Mouse (Mus musculus) liver, embryonic 16.5 days (tissue): Measurements from ENCODE around the gene Sorcs2. TPM values are rescaled to one million over a fixed set of nuclear protein-coding genes. Genes with fewer than 3 reads are reported as not detected.
A peak's percentile ranks its signal among the peaks of the same experiment; 100 is the strongest.

ENCODE experiments used
- ATAC-seq: fragments of 200-750 bp; cut with Nextera tagmentation; 2 replicates; pipeline ENCODE4 v1.8.0; 2017; ENCODE audit warnings: low read depth, mild to moderate bottlenecking, moderate number of reproducible peaks, moderate library complexity
- H3K27ac ChIP-seq: fragments of 300-500 bp; sonication (generic); 2 replicates; pipeline ENCODE4 v1.5.1; 2014; ENCODE audit warnings: mild to moderate bottlenecking, low read length
- H3K27me3 ChIP-seq: fragments of 300-500 bp; sonication (generic); 2 replicates; pipeline ENCODE4 v1.6.1; 2014; ENCODE audit warnings: low read depth, low read length, mixed read lengths; ENCODE audit not compliant: control insufficient read depth, insufficient read depth
- H3K36me3 ChIP-seq: fragments of 300-500 bp; sonication (generic); 2 replicates; pipeline ENCODE4 v1.6.1; 2014; ENCODE audit warnings: mild to moderate bottlenecking; ENCODE audit not compliant: control insufficient read depth, insufficient read depth
- H3K4me1 ChIP-seq: fragments of 300-500 bp; sonication (generic); 2 replicates; pipeline ENCODE4 v1.6.1; 2014; ENCODE audit warnings: low read depth, low read length, mixed read lengths; ENCODE audit not compliant: control insufficient read depth
- H3K4me2 ChIP-seq: fragments of 300-500 bp; sonication (generic); 2 replicates; pipeline ENCODE4 v1.6.1; 2014; ENCODE audit warnings: low read depth, low read length, mixed read lengths
- H3K4me3 ChIP-seq: fragments of 300-500 bp; sonication (generic); 2 replicates; pipeline ENCODE4 v1.5.1; 2014; ENCODE audit warnings: low read depth, mild to moderate bottlenecking, low read length
- H3K9ac ChIP-seq: fragments of 300-500 bp; sonication (generic); 2 replicates; pipeline ENCODE4 v1.6.1; 2014; ENCODE audit warnings: low read depth, low read length
- H3K9me3 ChIP-seq: fragments of 300-500 bp; sonication (generic); replicated peaks from 2 replicates; pipeline ENCODE4 v1.6.1; 2016; ENCODE audit warnings: low read length; ENCODE audit not compliant: control insufficient read depth
- WGBS: fragments of 180-500 bp; shearing (Covaris S2); extraction: QIAGEN DNeasy Blood & Tissue Kit; methylation state at CpG from one replicate; pipeline ENCODE4 v1.1.7; 2014; ENCODE audit not compliant: insufficient replicate concordance; 5-methylcytosine and 5-hydroxymethylcytosine counted together
- polyA plus RNA-seq: library from polyadenylated mRNA; unstranded; fragments of >200 nt; fragmentation: Nextera tagmentation; extraction: Ambion mirVana; gene quantifications from 2 replicates; pipeline ENCODE4 v1.2.1, GENCODE M21; 2015

Gene Sorcs2
- polyA plus RNA-seq, 1 experiment from 2014 or later = 0.99 TPM

DNA sequence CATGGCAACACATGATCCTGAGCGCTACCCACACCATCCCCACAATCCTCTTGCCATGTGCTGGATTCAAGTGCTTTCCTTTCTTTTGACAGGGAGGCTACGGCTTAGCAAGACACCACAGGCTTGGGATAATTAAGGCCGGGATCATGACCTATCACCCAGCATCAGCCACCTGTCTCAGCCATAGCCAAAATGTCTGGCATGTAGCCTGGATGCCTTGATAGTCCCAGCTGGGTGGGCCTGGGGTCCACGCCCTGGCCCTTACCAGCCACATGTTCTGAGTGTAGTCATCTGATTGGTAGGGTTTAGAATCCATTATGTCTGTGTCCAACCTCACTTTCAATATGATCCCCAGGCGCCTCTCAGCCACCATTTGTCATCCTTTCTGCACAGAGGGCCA, 218.2 kb downstream of the Sorcs2 start:
- Histone ChIP-seq H3K27ac (no peak overlapping the region), H3K4me2 (no peak overlapping the region), H3K36me3 (no peaks in the 10 kb centered on the region), H3K9ac (no peak overlapping the region), H3K4me1 (no peaks in the 10 kb centered on the region), H3K4me3 (no peak overlapping the region), H3K9me3 (no peaks in the 10 kb centered on the region), H3K27me3 (no peaks in the 10 kb centered on the region)
- ATAC-seq = no peak
- 57% methylated on average over 5 of the region's 5 CpGs for WGBS

DNA sequence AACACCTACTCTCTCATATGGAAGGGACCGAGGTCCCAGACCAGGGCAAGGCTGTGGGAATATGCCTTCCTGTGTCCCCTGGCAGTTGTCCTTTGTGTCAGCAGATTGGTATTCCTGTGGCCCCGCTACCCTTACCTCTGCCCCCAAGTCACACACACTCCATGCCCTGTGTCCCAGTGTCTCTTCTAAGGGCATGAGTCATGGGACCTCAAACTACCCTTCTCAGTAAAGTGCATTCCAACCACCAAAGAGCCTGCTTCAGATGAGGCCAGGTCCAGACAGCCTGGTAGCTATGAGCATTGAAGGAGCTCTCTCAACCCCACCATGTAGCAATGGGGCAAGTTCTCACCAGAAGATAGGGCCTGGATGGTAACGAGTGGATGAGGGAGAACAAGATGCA, 219.2 kb downstream of the Sorcs2 start:
- no peaks in the 10 kb centered on the region for H3K36me3 ChIP-seq
- WGBS = 68% methylated on average over 3 of the region's 3 CpGs
- no peak for ATAC-seq

DNA sequence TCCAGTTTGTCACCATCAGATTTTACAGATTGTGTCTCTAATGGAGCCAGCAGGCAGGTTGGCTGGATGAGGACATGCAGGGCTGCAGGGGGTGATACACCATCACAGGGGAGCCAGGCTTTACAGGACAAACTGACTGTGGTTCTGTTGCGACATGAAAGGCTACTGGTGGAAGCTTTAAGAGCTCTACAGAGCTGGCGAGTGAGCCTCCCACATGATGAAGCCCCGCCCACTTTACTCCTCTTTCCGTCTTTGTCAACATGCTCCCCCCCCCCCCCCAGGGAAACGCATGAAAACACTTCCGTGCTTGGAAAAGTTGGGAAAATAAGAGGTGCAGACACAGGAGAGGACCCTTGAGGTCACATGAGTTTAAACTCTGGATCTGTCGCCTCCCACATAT, 219.7 kb downstream of the Sorcs2 start:
- no peaks in the 10 kb centered on the region for H3K36me3 ChIP-seq
- no peaks in the 10 kb centered on the region for H3K4me1 ChIP-seq
- no peak overlapping the region for H3K27ac ChIP-seq
- no peaks in the 10 kb centered on the region for H3K9me3 ChIP-seq
- no peaks in the 10 kb centered on the region for H3K27me3 ChIP-seq
- H3K4me2 ChIP-seq = no peak overlapping the region
- no peak overlapping the region for H3K4me3 ChIP-seq
- no peak for ATAC-seq
- no peak overlapping the region for H3K9ac ChIP-seq
- 41% methylated on average over 6 of the region's 7 CpGs for WGBS

More for the DNA sequence above, 219.2 kb downstream of the Sorcs2 start:
- no peak overlapping the region for H3K4me2 ChIP-seq
- no peak overlapping the region for H3K4me3 ChIP-seq
- H3K27me3 ChIP-seq = no peaks in the 10 kb centered on the region
- no peaks in the 10 kb centered on the region for H3K9me3 ChIP-seq
- H3K27ac ChIP-seq = no peak overlapping the region
- H3K9ac ChIP-seq = no peak overlapping the region
- H3K4me1 ChIP-seq = no peaks in the 10 kb centered on the region

DNA sequence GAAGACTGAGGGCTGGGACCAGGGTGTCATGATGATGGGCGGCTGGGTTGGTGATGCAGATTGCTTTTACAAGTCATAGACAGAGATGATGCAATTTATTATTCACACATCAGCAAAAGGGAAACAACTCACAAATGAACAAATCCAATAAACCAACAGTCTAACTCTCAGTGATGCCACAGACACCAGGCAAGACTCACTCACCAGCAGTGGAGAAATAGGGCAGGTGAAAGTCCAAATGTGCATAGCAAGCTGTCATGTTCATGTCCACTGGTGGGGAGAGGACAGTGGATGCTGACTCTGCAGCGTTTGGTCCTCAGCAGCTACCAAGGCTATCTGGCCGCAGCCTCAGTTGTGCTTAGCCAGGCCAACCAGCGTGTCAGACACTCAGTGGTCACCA, 221.1 kb downstream of the Sorcs2 start:
- Histone ChIP-seq H3K36me3 (no peaks in the 10 kb centered on the region), H3K9ac (no peak overlapping the region), H3K4me2 (no peak overlapping the region), H3K4me1 (no peaks in the 10 kb centered on the region), H3K27ac (no peak overlapping the region), H3K9me3 (no peaks in the 10 kb centered on the region), H3K27me3 (no peaks in the 10 kb centered on the region), H3K4me3 (no peak overlapping the region)
- 52% methylated on average over 4 of the region's 4 CpGs for WGBS
- ATAC-seq = no peak

DNA sequence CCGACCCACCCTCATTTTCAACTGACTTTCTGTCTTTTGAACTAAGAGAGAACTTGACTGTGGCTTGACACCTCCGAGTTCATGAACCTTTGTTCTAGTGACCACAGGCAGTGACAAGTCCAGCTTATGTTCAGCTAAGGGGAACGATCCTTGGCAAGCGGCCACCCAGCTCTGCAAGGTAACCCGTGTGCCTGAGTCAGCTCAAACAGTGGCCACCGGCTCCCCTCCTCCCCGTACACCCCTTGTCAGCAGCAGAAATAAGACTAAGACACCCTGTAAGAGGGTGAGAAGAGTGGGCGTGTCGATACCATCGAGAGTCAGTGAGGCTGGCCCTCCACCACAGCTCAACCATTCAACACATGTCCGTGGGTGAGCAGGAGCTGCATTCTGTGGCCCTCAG, 221.5 kb downstream of the Sorcs2 start:
- 62% methylated on average over 11 of the region's 11 CpGs for WGBS
- no peak overlapping the region for H3K27ac ChIP-seq

DNA sequence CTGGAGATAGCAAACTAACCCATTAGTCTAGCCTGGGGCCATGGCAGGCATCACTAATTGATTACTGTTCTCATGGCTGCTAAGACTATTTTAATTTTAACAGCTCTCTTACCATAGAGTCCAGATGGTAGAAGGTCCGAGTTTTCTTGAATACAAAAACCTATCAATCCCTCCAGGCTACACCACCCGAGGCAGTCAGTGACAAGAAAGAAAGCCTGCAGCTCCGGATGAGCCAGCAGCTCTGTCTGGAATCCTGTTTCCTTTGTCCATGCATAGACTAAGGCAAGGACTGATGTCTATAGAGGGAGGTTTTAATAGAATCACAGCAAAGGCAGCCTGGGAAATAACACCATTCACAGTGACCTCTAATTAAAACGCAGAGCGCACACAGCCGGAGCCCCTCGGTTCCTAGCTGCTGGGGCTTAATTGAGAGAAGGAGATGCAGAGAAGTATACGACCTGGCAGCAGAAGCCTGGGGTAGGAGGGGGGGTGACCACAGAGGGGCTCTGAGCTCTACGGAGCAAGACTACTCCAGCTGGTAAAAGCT, 223.3 kb downstream of the Sorcs2 start:
- Histone ChIP-seq H3K9me3 (no peaks in the 10 kb centered on the region), H3K9ac (no peak overlapping the region), H3K27ac (no peak overlapping the region), H3K27me3 (no peaks in the 10 kb centered on the region), H3K4me1 (no peaks in the 10 kb centered on the region), H3K36me3 (no peaks in the 10 kb centered on the region), H3K4me3 (no peak overlapping the region), H3K4me2 (no peak overlapping the region)
- WGBS = 52% methylated on average over 9 of the region's 9 CpGs
- ATAC-seq = no peak

More for the DNA sequence above, 221.5 kb downstream of the Sorcs2 start:
- H3K36me3 ChIP-seq = no peaks in the 10 kb centered on the region
- no peak overlapping the region for H3K4me2 ChIP-seq
- H3K4me3 ChIP-seq = no peak overlapping the region
- no peaks in the 10 kb centered on the region for H3K27me3 ChIP-seq
- no peaks in the 10 kb centered on the region for H3K4me1 ChIP-seq
- H3K9ac ChIP-seq = no peak overlapping the region
- no peaks in the 10 kb centered on the region for H3K9me3 ChIP-seq
- ATAC-seq = peak; percentile 60; the same call in 1 of the 2 replicates

DNA sequence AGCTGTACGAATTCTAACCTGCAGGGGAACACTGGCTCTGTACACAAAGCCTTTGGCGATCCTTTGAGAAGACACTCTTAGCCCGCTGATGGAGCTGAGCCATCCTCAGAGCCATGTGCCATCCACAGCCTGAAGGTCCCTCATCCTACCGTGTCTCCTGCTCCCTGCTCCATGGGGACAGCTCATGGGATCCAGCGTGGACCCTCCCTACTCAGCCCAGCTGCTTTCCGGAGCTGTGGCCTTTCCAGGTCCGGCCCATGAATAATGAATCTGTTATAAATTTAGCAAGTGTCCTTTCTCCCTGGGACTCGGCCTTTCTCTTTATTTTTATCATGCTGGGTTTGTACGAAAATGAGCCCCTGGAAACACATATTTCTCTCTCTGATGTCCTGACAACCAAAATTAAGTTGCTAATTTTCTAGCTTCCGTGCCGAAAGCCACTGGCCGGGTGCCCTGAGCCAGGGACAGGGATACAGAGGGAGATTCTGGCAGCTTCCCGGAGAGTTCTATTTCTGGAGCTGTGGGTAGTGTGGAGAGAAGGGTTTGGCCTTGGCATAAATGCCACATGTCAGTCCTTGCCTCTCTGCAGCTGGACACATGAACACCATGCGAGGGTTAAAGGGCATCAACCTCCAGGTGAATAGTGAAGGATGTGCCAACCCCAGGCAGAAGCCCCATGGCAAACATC, 228.8 kb downstream of the Sorcs2 start:
- no peaks in the 10 kb centered on the region for H3K27me3 ChIP-seq
- H3K9ac ChIP-seq = no peak overlapping the region
- 57% methylated on average over 14 of the region's 14 CpGs for WGBS
- ATAC-seq = no peak
- no peak overlapping the region for H3K4me3 ChIP-seq
- H3K27ac ChIP-seq = no peak overlapping the region
- H3K4me1 ChIP-seq = no peaks in the 10 kb centered on the region
- H3K9me3 ChIP-seq = no peaks in the 10 kb centered on the region
- H3K4me2 ChIP-seq = no peak overlapping the region
- no peaks in the 10 kb centered on the region for H3K36me3 ChIP-seq

DNA sequence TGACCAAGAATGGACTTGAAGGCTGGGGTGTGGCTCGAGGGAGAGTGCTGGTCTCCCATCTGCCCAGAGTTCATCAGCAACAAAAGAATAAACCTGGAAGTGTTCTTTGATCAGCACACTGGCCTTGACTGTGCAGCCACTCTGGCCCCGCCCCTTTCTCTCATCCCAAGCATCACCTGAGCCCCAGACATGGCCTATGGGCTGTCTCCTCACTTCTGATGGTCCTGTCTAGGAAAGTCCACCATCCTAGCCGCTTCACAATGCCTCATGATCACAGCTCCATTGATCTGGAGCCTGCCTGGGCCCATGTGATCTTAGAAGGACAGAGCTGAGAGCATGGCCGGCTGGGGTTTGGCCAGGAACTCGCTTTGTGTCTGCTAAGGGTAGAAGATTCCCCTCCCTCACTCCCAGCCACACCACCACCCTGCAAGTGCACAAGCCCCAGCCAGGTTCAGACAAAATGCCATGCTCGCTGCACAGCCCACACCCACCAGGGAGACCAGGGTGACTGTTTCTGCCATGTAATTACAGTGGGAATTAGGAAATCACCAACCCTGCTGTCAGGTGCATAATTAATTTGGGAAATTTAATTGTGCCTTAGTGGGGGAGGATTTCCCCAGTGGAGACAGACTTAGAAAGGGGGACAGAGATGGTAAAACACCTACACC, 231.5 kb downstream of the Sorcs2 start:
- H3K27ac ChIP-seq = no peak overlapping the region
- 41% methylated on average over 6 of the region's 6 CpGs for WGBS
- no peak overlapping the region for H3K9ac ChIP-seq
- H3K9me3 ChIP-seq = no peaks in the 10 kb centered on the region
- no peak for ATAC-seq
- no peaks in the 10 kb centered on the region for H3K36me3 ChIP-seq
- no peaks in the 10 kb centered on the region for H3K4me1 ChIP-seq
- H3K27me3 ChIP-seq = no peaks in the 10 kb centered on the region
- no peak overlapping the region for H3K4me2 ChIP-seq
- H3K4me3 ChIP-seq = no peak overlapping the region
